Mouse (Mus musculus) hindbrain, embryonic 10.5 days (tissue): Measurements from ENCODE around the gene Fosb. TPM values are rescaled to one million over a fixed set of nuclear protein-coding genes. Genes with fewer than 3 reads are reported as not detected.
A peak's percentile ranks its signal among the peaks of the same experiment; 100 is the strongest.

Experiments used
- DNase-seq: peaks from one replicate; pipeline ENCODE4 v3.0.0-alpha.2; 2017; ENCODE audit warnings: low spot score
- H3K27ac ChIP-seq: fragments of 300-500 bp; sonication (generic); 2 replicates; pipeline ENCODE4 v1.5.1; 2016; ENCODE audit warnings: mild to moderate bottlenecking, moderate library complexity
- H3K27me3 ChIP-seq: fragments of 300-500 bp; sonication (generic); 2 replicates; pipeline ENCODE4 v1.6.1; 2016; ENCODE audit warnings: mild to moderate bottlenecking; ENCODE audit not compliant: poor library complexity, insufficient read depth, severe bottlenecking
- H3K36me3 ChIP-seq: fragments of 300-500 bp; sonication (generic); 2 replicates; pipeline ENCODE4 v1.6.1; 2016; ENCODE audit warnings: mild to moderate bottlenecking, moderate library complexity
- H3K4me1 ChIP-seq: fragments of 300-500 bp; sonication (generic); replicated peaks from 2 replicates; pipeline ENCODE4 v1.6.1; 2016; ENCODE audit warnings: mild to moderate bottlenecking
- H3K4me3 ChIP-seq: fragments of 300-500 bp; sonication (generic); 2 replicates; pipeline ENCODE4 v1.5.1; 2016; ENCODE audit warnings: mild to moderate bottlenecking, moderate library complexity
- H3K9me3 ChIP-seq: fragments of 300-500 bp; sonication (generic); 2 replicates; pipeline ENCODE4 v1.6.1; 2016; ENCODE audit warnings: mild to moderate bottlenecking, moderate library complexity
- WGBS: fragments of 180-500 bp; shearing (Covaris S2); methylation state at CpG from one replicate; pipeline ENCODE4 v1.1.7; 2016; 5-methylcytosine and 5-hydroxymethylcytosine counted together
- polyA plus RNA-seq: library from polyadenylated mRNA; unstranded; fragments of >200 nt; fragmentation: Nextera tagmentation; extraction: Ambion mirVana; gene quantifications from 2 replicates; pipeline ENCODE4 v1.2.1, GENCODE M21; 2016

The Fosb gene
- polyA plus RNA-seq, 1 experiment from 2014 or later = not detected

- Histone ChIP-seq H3K27me3 (no peaks in the 10 kb centered on the region), H3K4me1 (peaks cover 46% of the 10 kb centered on the region), H3K36me3 (peaks cover 66% of the 10 kb centered on the region), H3K4me3 (no peak overlapping the region), H3K27ac (peak overlapping the region; percentile 12; the same call in 1 of the 2 replicates), H3K9me3 (no peaks in the 10 kb centered on the region)
- no peak for DNase-seq
- 86% methylated on average over 10 of the region's 10 CpGs for WGBS
Observed at GRCm38 (mm10) chr7:19265928-19266822, 43.7 kb downstream of the Fosb start.

- Histone ChIP-seq H3K36me3 (peaks cover 77% of the 10 kb centered on the region), H3K4me3 (no peak overlapping the region), H3K27me3 (no peaks in the 10 kb centered on the region), H3K9me3 (no peaks in the 10 kb centered on the region), H3K4me1 (peaks cover 36% of the 10 kb centered on the region), H3K27ac (peak overlapping the region; percentile 17; the same call in 1 of the 2 replicates)
- WGBS = 83% methylated on average over 7 of the region's 7 CpGs
- no peak for DNase-seq
Observed at GRCm38 (mm10) chr7:19265147-19265546, 44.7 kb downstream of the Fosb start.

GRCm38 (mm10) chr7:19258336-19258735, 51.5 kb downstream of the Fosb start:
- DNase-seq = no peak
- Histone ChIP-seq H3K4me1 (peaks cover 4% of the 10 kb centered on the region; the same call in 1 of the 2 replicates), H3K36me3 (peaks cover 87% of the 10 kb centered on the region), H3K4me3 (no peak overlapping the region), H3K27me3 (no peaks in the 10 kb centered on the region), H3K27ac (no peak overlapping the region), H3K9me3 (no peaks in the 10 kb centered on the region)
- WGBS = 86% methylated on average over 3 of the region's 3 CpGs

GRCm38 (mm10) chr7:19257390-19258022, 52.3 kb downstream of the Fosb start:
- DNase-seq = peak; percentile 58
- H3K27me3 ChIP-seq = no peaks in the 10 kb centered on the region
- WGBS = 38% methylated on average over 11 of the region's 11 CpGs
- H3K27ac ChIP-seq = no peak overlapping the region
- no peaks in the 10 kb centered on the region for H3K9me3 ChIP-seq
- H3K36me3 ChIP-seq = peaks cover 79% of the 10 kb centered on the region
- H3K4me3 ChIP-seq = no peak overlapping the region
- peaks cover 4% of the 10 kb centered on the region; the same call in 1 of the 2 replicates for H3K4me1 ChIP-seq

GRCm38 (mm10) chr7:19256567-19256966, 53.3 kb downstream of the Fosb start:
- Histone ChIP-seq H3K4me1 (peaks cover 4% of the 10 kb centered on the region; the same call in 1 of the 2 replicates), H3K36me3 (peaks cover 69% of the 10 kb centered on the region), H3K27ac (no peak overlapping the region), H3K4me3 (no peak overlapping the region), H3K27me3 (no peaks in the 10 kb centered on the region), H3K9me3 (no peaks in the 10 kb centered on the region)
- no peak for DNase-seq
- 85% methylated on average over 7 of the region's 7 CpGs for WGBS

GRCm38 (mm10) chr7:19255395-19255794, 54.5 kb downstream of the Fosb start:
- Histone ChIP-seq H3K27ac (no peak overlapping the region), H3K4me1 (peaks cover 4% of the 10 kb centered on the region; the same call in 1 of the 2 replicates), H3K27me3 (no peaks in the 10 kb centered on the region), H3K36me3 (peaks cover 58% of the 10 kb centered on the region), H3K9me3 (no peaks in the 10 kb centered on the region), H3K4me3 (no peak overlapping the region)
- WGBS = 82% methylated on average over 17 of the region's 17 CpGs
- DNase-seq = no peak

- no peak for DNase-seq
- Histone ChIP-seq H3K36me3 (peaks cover 38% of the 10 kb centered on the region), H3K27ac (no peak overlapping the region), H3K27me3 (no peaks in the 10 kb centered on the region), H3K4me1 (peaks cover 4% of the 10 kb centered on the region; the same call in 1 of the 2 replicates), H3K9me3 (no peaks in the 10 kb centered on the region), H3K4me3 (no peak overlapping the region)
- 68% methylated on average over 5 of the region's 5 CpGs for WGBS
Observed at GRCm38 (mm10) chr7:19253437-19253836, 56.4 kb downstream of the Fosb start.

Other genes with a start within 250 kb of the Fosb start
- gene Dmwd, start 233.8 kb downstream of the Fosb start, polyA plus RNA-seq = 16.6 and 20.7 TPM in 2 replicates
- gene Dmpk, start 226.2 kb downstream of the Fosb start, polyA plus RNA-seq = 9.9 and 10.2 TPM in 2 replicates
- 7.4 and 8.4 TPM in 2 replicates for gene Six5, start 215.5 kb downstream of the Fosb start, polyA plus RNA-seq
- gene Gm4969, start 191.7 kb downstream of the Fosb start, polyA plus RNA-seq = 1.2 and 1.5 TPM in 2 replicates
- 17.1 and 19.4 TPM in 2 replicates for gene Fbxo46, start 190.2 kb downstream of the Fosb start, polyA plus RNA-seq
- 16.7 and 22.1 TPM in 2 replicates for gene Qpctl, start 160.8 kb downstream of the Fosb start, polyA plus RNA-seq
- gene Snrpd2, start 160.3 kb downstream of the Fosb start, polyA plus RNA-seq = 184 TPM in 2 replicates
- 0.95 and 1.3 TPM in 2 replicates for gene Gipr, start 143.9 kb downstream of the Fosb start, polyA plus RNA-seq
- gene Eml2, start 133.6 kb downstream of the Fosb start, polyA plus RNA-seq = 2.8 and 4.9 TPM in 2 replicates
- gene Gpr4, start 97.5 kb downstream of the Fosb start, polyA plus RNA-seq = 1.8 and 2.9 TPM in 2 replicates
- 47.8 and 51.1 TPM in 2 replicates for gene Opa3, start 81.7 kb downstream of the Fosb start, polyA plus RNA-seq
- gene Vasp, start 38.2 kb downstream of the Fosb start, polyA plus RNA-seq = 58.8 and 62.0 TPM in 2 replicates
- 0.30 and 0.42 TPM in 2 replicates for gene Ppm1n, start 30.0 kb downstream of the Fosb start, polyA plus RNA-seq
- 37.3 and 67.8 TPM in 2 replicates for gene Rtn2, start 27.4 kb downstream of the Fosb start, polyA plus RNA-seq
- gene Ercc1, start 34.7 kb upstream of the Fosb start, polyA plus RNA-seq = 106 and 128 TPM in 2 replicates
- gene Cd3eap, start 49.4 kb upstream of the Fosb start, polyA plus RNA-seq = 18.7 and 24.4 TPM in 2 replicates
- 4.7 and 5.6 TPM in 2 replicates for gene Ppp1r13l, start 49.7 kb upstream of the Fosb start, polyA plus RNA-seq
- 29.0 and 33.9 TPM in 2 replicates for gene Ercc2, start 72.0 kb upstream of the Fosb start, polyA plus RNA-seq
- gene Klc3, start 94.1 kb upstream of the Fosb start, polyA plus RNA-seq = 2.9 and 7.1 TPM in 2 replicates
- not detected in 2 replicates for gene Ckm, start 94.7 kb upstream of the Fosb start, polyA plus RNA-seq
- gene Mark4, start 148.8 kb upstream of the Fosb start, polyA plus RNA-seq = 9.3 and 13.6 TPM in 2 replicates
- 0.39 and 0.80 TPM in 2 replicates for gene Exoc3l2, start 153.3 kb upstream of the Fosb start, polyA plus RNA-seq
- 2.4 and 3.8 TPM in 2 replicates for gene Bloc1s3, start 198.3 kb upstream of the Fosb start, polyA plus RNA-seq
- gene Trappc6a, start 198.3 kb upstream of the Fosb start, polyA plus RNA-seq = 68.8 and 71.4 TPM in 2 replicates
- 0.09 and 0.10 TPM in 2 replicates for gene Nkpd1, start 207.8 kb upstream of the Fosb start, polyA plus RNA-seq